Mouse (Mus musculus) cerebellum, adult 2 months (tissue): Measurements from ENCODE around the gene Cacng8.

Source experiments
- CTCF ChIP-seq: fragments of 200-500 bp; IDR thresholded peaks from 2 replicates; pipeline ENCODE4 v1.5.1; 2011; ENCODE audit warnings: low read depth, mild to moderate bottlenecking, control low read depth, low read length, moderate library complexity, borderline replicate concordance; ENCODE audit not compliant: insufficient read depth
- POLR2A ChIP-seq: fragments of 200-500 bp; IDR thresholded peaks from 2 replicates; pipeline ENCODE4 v1.6.1; 2011; ENCODE audit warnings: low read length, control low read depth, borderline replicate concordance; ENCODE audit not compliant: insufficient read depth

DNA sequence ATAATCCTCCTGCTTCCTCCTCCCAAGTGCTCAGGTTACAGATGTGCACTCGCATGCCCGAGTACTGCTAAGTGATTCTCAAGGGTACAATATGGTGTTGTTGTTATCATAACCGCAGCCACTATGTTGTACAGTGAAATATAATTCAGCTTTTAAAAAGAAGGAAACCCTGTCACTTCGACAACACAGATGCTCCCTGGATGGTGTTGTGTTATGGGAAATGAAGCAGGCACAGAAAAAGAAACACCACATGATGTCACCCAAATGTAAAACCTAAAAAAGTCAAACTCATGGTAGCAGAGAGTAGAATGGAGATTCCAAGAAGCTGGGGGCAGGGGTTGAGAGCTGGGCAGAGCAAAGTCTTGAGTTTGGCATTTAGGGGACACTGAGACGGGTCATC is 60.2 kb downstream of the Cacng8 start:
- no peak for TF ChIP-seq POLR2A
- no peak for TF ChIP-seq CTCF
